Mouse (Mus musculus): ENCODE results near the gene Grhl3. TPM values are rescaled to one million over a fixed set of nuclear protein-coding genes. Genes with fewer than 3 reads are reported as not detected.
"Not testable (repeated sequence)": the region's sequence is repeated elsewhere in the genome, so short reads cannot be mapped to it uniquely, and the experiment has no call there.

The Grhl3 gene
- 1 to 10 TPM in 1 of 2 experiments, under 1 TPM in 1; 0.69 to 1.5 TPM for total RNA-seq (2021)

DNA sequence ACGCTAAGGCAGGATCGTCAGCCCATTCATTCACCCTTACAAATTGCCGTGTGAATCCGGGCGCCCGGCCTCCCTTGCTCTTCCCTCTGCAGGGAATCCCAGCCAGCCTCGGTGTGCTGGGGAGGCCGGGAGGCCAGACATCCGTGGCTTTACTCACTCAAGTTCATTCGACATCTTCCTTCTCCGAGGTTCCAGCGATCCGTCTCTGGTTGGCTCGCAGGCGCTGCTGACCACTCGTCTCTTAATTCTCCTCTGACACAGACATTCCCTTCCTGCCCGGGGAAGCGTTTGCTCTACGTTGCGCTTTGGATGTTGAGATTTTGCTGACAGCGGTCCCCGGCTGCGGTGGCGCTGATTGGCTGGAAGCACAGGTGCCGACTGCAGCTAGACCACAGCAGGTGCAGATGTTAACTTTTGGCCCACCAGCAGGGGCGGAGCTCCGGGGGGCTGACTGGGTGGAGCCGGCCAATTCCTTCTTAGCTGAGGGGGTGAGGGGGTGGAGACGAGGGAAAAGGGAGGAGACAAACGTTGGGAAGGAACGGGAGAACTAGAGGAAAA, at the start of gene Grhl3:
TSS of gene Grhl3 (minus strand) at position 380 of the 558 bp plus-strand sequence.
- peak; percentile 42 to 53 for DNase-seq (ENCODE audit: low spot score in 2 of 2)
- intact Hi-C loops (cut with DNase I): no loop called here

DNA sequence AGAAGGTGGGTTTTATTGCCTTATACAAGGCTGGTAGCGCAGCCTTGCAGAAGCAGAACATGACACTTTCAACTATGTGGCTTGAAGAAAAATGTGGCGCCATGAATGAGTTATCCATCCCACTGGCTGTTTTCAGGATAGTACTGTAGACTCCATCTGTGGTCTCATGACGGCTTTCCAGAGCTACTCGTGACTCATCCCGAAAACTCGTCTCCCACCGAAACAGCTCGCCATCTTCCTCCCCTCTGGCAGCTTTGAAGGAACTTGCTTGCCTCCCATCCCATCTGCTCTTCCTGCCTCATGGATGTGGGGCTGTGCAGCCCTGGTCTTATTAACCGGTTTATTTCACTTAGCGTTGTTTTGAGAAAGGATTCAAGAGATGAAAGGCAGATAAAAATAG, 48.9 kb upstream of the Grhl3 start:
- intact Hi-C loops (cut with DNase I): no loop called here

DNA sequence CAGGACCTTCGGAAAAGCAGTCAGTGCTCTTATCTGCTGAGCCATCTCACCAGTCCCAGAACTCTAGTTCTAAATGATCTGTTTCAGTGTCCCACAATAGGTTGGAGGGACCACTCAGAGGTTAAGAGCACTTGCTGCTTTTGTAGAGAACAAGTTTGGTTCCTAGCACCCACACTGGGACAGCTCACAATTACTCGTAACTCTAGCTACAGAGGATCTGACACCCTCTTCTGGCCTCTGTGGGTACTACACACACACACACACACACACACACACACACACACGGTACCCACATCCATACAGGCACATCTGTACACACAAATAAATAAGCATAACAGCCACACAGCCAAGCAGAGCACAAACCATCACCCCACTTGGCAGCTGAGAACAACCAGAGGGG, 47.0 kb upstream of the Grhl3 start:
- intact Hi-C loops (cut with DNase I): no loop called here
- no peak for DNase-seq (ENCODE audit: low spot score in 2 of 2)

More for the DNA sequence above, 48.9 kb upstream of the Grhl3 start:
- DNase-seq (ENCODE audit: low spot score in 2 of 2): peak in 1 of 2 experiments; percentile 65

DNA sequence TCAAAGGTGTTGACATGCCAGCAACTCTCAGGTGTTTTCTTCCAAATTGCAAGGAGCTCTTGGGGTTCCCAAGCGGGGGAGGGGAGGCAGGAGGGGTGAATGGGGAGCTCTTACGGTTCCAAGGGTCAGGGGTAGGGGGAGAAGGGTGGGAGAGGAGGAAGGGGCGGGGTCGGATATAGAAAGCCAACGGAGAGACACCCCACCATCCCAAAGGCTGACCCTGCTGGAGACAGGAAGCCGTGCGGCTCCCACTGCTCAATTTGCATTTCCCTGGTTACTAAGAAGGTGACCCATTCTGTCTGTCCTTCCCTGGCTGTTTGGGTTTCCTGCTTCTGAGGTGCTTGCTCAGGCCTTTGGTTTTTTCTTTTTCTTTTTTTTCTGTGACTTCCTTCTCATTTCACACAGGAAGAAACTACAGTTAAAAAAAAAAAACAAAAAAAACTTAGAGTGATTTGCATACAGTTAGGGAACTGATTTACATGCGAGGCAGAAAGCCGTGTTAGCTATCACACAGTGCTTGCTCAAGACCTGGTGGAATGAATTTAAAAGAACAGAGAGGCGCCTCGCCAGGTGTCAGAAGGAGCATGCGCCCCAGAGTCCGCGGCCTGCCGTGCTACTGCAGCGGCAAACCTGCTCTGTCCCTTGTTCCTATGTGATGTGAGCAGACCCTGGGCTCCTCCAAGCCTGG, 44.5 kb upstream of the Grhl3 start:
- DNase-seq (ENCODE audit: low spot score in 2 of 2): peak; percentile 12 to 28
- intact Hi-C loops (cut with DNase I): no loop called here

DNA sequence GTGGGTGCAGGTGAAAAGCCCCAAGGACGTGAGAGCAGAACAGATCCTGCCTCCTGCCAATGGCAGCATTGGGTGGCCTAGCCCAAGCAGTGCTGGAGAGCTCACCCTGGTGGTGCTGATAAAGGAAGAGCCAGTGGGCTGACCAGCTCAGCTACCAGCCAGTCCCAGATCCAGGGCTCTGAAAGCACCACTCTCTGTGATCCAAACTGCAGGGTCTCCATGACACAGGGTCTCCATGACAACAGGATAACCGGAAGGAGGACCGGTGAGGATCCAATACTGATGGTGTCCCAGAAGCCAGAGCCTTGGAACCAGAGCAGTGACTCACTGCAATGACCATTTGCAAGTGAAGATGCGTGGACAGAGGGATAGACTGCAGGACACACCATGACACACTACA, 43.6 kb upstream of the Grhl3 start:
- no peak for DNase-seq (ENCODE audit: low spot score in 2 of 2)
- intact Hi-C loops (cut with DNase I): no loop called here

DNA sequence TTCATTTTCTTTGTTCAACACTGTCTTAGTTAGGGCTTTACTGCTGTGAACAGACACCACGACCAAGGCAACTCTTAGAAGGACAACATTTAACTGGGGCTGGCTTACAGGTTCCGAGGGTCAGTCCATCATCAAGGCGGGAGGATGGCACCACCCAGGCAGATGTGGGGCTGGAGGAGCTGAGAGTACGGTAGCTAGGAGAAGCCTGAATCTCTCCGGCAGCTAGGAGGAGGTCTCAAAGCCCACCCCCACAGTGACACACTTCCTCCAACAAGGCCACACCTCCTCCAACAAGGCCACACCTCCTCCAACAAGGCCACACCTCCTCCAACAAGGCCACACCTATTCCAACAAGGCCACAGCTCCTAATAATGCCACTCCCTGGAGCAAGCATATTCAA, 41.9 kb upstream of the Grhl3 start:
- DNase-seq (ENCODE audit: low spot score in 2 of 2); intact Hi-C loops (cut with DNase I): not testable (repeated sequence)

DNA sequence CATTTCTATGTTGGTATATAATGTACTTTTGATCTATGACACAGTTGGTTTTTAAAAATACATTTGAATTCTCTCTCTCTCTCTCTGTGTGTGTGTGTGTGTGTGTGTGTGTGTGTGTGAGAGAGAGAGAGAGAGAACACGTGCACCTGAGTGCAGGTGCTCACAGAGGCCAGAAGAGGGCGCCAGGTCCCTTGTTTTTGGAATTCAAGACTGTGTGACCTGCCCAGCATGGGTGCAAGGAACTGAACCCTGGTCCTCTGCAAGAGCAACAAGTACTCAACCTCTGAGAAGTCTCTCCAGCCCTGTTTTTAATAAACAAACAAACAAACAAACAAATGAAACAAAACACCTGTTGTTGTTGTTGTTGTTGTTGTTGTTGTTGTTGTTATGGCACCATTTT, 36.6 kb upstream of the Grhl3 start:
- intact Hi-C loops (cut with DNase I): no loop called here
- DNase-seq (ENCODE audit: low spot score in 2 of 2): no peak

DNA sequence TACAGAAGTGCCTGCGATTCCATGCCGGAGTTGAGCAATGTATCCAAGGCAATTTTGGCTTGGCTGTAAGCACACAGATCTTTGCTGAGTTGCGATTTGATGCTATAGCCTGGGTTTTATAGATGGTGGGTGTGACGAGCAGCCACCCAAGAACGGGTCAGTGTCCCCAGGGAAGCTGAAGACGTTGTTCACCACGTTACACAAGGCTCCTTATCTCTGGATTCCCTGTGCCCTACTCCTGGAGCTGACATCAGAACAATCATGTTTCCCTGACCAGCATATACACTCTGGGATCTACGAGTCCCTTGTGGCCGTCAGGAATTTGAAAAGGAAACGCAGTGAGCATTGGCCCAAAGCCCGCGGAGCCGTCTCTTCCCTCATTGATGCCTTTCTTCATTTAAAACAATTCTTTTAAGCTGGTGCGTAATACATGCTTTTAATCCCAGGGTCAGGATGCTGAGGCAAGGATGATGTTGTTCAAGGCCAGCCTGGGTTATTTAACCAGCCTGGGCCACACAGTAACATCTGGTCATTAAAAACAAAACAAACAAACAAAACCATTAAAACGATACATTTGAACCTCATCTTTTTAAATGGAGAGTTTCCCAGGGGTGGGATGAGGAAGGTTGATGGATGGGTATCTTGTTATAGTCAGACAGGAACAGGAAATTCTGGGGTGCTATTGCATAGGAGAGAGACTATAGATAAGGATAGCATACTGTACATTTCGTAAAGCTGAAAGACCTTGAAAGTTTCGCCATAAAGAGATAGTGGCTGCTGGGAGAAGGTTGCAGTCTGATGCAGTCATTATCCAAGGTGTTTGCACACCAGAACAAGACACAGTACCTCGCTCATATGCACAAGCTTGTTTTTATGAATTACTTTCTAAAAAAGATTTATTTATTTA, 34.8 kb upstream of the Grhl3 start:
- intact Hi-C loops (cut with DNase I): no loop called here
- no peak for DNase-seq (ENCODE audit: low spot score in 2 of 2)

DNA sequence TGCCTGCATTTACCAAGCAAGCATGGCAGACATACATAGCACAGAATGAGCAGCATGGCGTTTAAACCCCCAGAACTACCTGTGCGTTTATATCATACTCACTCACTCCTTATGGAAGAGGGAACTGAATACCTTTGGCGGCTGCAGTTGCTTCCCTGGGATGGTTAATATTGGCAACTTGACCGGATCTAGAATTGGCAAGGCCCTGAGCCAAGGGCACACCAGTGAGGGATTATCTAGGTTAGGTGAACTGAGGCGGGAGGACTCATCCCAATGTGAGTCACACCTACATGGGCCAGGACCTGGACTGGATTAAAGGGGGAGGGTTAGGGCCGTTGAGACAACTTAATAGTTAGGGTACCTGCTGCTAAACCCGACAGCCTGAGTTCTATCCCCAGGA, 32.8 kb upstream of the Grhl3 start:
- no peak for DNase-seq (ENCODE audit: low spot score in 2 of 2)
- intact Hi-C loops (cut with DNase I): no loop called here

DNA sequence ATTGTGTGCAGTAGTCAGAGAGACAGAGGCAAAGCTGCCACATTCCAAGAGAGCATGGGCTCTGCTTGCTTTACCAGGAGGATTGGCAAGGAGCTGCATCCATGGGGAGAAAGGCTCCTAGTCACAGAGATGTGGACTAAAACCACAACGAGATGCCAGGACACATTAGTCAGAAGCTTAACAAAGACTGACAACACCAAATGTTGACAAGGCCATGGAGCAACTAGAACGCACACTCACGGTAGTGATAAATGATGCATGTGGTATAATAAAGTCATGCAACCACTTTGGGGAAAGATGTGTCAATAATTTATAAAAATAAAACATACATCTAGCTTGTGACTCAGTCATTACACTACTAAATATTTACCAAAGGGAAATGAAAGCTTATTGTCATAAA, 28.1 kb upstream of the Grhl3 start:
- intact Hi-C loops (cut with DNase I): no loop called here
- no peak for DNase-seq (ENCODE audit: low spot score in 2 of 2)

DNA sequence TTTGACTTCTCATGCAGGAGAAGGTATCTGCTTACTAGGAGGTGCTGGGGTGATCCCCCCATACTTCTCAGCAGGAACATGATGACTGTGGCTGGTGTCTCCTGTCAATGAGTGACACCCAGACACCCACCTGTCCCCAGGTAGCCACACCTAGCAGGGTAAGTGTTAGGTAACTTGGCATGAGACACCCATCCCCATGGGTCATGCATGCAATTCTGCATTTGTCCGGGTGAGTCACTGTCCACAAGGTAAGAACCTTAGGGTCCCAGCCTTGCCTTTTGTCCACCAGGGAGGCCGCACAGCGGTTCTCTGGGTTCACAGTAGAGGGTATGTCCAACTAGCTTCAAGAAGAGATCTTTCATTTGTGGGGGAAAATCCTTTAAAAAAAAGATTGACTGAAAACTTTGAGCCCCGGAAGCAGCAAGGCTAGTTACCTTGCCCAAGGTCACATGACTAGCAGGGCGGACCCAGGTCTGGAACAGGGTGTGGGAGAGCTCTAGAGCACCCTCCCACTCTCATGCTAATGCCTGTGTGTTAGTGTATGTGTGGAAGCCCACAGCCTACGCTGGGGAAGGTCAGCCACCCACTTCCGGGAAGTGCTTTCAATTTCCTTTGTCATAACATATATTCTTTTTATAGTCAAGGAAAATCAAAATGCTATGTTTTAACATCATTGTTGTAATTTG, 26.2 kb upstream of the Grhl3 start:
- no peak for DNase-seq (ENCODE audit: low spot score in 2 of 2)
- intact Hi-C loops (cut with DNase I): no loop called here

DNA sequence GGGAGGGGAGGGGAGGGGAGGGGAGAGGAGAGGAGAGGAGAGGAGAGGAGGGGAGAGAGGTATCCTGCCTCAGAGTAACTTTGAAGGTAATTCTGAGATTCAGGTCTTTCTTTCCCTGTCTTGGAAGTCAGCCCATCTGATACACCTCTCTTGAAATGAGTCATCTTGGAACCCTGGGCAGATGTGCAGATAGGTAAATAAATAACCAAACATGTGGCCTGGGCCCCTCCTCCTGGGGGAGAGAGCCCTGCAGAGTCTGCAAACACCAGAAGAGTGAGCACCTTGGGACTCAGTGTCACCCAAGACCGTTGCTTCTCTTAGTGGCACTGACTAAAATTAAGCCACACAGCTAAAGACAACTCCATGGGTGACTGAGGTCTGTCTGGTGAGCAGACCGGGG, 25.6 kb upstream of the Grhl3 start:
- no peak for DNase-seq (ENCODE audit: low spot score in 2 of 2)
- intact Hi-C loops (cut with DNase I): no loop called here

DNA sequence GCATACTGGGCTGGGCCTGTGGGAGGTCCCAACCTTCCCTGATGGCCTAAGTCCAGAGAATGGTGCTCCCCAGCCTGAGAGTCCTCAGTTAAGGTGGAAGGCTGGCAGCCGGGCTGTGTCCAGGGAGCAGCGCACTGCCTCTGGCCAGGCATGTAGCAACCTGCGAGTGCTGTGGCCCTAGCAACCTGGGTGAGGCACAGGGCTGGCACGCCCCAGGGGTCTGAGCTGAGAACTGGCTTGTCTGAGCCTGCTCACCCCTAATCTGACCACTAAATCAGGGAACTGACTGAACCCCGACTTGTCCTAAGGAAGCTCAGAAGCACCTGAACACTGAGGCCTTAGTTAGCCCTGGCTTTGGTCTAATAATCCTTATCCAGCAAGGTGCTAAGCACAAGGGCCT, 24.1 kb upstream of the Grhl3 start:
- intact Hi-C loops (cut with DNase I): no loop called here
- DNase-seq (ENCODE audit: low spot score in 2 of 2): no peak

DNA sequence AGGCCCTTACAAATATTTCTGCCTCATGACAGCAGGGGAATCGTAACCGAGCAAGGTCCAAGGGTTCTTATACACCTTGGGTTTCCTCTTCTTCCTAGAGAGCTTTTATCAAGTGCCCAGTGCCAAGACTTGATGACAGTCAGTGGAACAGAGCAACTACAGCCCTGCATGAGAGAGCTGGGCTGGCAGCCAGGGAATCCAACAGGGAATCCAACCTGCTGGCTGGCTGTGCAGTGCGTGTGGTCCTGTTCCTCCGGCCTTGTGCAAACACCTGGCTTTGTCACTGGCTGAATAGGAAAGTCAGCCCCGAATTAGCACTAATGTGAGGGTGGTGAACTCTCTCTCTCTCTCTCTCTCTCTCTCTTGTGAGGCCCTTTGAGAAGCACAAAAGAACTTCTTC, 22.5 kb upstream of the Grhl3 start:
- intact Hi-C loops (cut with DNase I): no loop called here
- DNase-seq (ENCODE audit: low spot score in 2 of 2): no peak

DNA sequence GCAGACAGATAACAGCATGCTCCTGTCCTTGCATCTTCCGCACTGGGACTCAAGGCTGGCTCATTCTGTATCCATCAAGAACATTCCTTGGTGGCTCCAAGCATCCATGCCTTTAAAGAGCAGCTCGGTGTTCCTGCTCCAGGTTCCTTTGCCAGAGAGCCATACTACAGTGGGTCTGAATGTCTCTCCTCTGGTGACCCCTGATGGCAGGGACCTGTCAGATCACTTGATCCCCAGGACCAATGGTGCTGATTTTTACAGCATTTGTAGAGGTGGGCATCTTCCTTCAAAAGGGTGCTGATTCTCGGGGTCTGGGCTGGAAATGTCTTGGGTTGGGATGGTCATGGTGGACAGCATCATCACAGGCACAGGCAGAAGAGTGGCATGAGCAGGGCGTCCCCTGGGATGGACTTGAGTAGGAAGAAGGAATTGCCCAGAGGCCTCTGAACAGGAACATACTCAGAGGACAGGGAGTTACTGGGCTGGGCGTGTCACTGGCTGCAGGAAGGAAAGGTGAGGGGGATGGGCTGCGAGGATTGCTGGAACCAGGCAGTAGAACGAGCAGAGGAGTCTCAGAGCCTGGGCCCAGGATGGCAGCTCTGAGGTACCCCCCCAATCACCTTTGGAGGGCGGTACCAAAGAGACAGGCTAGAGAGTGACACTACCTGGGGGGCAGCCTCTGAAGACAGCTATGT, 18.3 kb upstream of the Grhl3 start:
- DNase-seq (ENCODE audit: low spot score in 2 of 2): no peak
- intact Hi-C loops (cut with DNase I): no loop called here

DNA sequence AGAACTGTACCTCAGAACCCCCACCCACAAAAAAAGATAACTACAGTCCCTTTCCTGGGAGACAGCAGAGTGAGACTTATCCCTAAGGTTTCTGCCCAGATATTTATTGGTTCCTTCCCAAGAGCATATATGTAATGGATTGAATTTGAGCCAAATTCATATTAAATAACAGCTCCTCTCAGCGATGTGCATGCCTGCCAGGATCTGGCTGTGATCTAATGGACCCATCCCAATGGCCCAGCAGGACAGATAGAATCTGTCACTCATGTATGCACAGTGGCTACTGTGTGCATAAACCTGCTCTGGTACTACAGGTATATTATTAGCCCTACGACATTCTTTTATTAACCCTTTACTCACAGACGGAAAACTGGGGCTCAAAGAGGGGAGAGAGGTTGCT, 17.7 kb upstream of the Grhl3 start:
- intact Hi-C loops (cut with DNase I): no loop called here
- no peak for DNase-seq (ENCODE audit: low spot score in 2 of 2)

DNA sequence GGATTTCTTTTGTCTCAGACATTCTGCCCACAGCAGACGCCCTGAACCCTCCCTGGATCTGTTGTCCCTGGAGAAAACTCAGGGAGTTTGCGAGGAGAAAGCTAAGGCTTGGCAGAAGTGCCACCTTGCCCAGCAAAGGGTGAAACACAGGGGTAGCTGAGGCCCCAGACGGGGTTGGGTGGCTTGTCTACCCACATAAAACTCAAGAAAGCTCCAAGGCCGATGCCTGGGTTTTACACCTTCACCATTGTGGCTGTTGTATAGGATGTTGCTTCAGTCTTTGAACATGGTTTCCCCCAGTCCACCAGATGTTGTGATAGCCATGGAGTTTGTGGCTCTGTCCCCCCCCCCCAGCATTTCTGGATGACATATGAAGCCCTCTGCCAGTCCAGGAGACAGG, 11.4 kb upstream of the Grhl3 start:
- DNase-seq (ENCODE audit: low spot score in 2 of 2): no peak
- intact Hi-C loops (cut with DNase I): no loop called here

DNA sequence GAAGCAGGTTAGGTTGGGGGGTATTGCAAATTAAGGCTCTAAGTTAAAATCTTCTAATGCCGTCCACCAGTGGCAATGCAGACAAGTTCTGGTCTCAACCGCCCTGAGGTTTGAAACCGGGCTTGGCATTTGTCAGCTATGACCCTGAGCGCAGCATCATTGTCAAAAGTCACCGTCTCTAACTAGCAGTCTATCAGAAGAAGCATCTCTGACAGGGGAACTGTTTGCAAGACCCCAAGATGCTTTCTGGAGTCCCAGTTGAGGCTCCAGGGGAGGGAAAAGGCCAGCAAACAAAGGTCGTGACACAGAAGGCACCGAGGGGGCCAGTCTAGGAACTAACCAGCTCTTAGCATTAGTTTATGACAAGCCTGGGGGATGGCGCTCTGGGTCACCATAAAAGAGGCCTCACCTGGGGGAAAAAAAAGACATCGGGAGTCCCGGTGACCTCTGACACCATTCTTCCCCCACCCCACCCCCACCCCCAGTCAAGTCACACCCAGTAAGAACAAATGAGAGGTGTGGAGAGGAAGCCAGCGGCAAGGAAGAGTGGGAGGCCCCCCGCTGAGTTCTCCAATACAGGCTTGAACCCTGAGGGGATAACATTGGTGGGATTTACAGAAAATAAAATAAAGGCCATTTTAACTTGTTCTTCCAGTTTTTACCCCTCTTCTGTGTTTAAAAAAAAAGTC, 7.9 kb upstream of the Grhl3 start:
- DNase-seq (ENCODE audit: low spot score in 2 of 2): no peak
- intact Hi-C loops (cut with DNase I): no loop called here

DNA sequence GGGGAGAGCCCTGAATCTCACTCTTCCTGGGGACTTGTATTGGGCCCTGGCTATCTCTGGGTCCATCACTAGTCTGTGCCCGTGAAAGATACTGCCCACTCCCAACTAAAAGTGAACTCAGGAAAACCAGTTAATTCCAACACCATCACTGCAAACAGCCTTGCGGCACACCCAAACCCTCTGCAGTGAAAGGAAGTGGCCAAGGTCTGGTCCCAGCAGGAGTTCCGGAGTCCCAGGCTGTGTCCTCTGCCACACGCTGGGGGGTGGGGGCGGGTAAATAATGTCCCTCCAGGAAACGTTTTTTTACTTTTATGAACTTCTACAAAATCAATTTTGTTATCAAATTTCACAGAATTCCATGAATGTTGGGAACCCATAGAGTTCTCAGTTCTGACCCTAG, 6.3 kb upstream of the Grhl3 start:
- no peak for DNase-seq (ENCODE audit: low spot score in 2 of 2)
- intact Hi-C loops (cut with DNase I): no loop called here
